Mouse (Mus musculus): ENCODE measurements around the gene Mad2l1bp. TPM values are rescaled to one million over a fixed set of nuclear protein-coding genes. Genes with fewer than 3 reads are reported as not detected.

Mad2l1bp gene
- total and polyA plus RNA-seq, 3 experiments = 9.7 to 19.3 (median 16.3) TPM

DNA sequence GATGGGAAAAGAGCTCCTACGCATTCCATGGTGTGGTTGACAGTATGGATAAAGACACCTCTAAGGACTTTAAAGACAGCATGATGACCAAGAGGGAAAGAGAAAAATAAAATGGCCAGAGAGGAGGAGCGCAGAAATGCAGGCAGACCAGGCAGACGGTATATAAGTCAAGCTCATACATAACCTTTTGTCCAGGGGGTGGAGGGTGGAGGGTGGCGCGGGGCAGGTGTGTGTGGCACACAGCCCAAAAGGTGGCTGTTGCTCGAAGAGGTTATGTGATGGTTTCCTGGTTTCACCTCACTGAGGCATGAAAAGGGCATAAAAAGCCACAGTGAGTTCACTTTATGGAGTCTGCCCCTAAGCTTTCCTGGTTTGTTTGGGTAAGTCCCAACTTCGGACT, 9.2 kb upstream of the Mad2l1bp start:
- no peak for DNase-seq (ENCODE audit: extremely low read depth)
- Histone ChIP-seq H3K27me3 (replicated peaks) (no peaks in the 10 kb centered on the region), H3K36me3 (replicated peaks in 1 of 2; ENCODE audit: control insufficient read depth in 1 of 2, insufficient read depth in 1 of 2, low read length in 1 of 2) (peaks cover 37 to 38% of the 10 kb centered on the region in 2 experiments), H3K4me1 (ENCODE audit: control insufficient read depth in 1 of 2, insufficient read depth in 2 of 2) (peaks cover 16 to 35% of the 10 kb centered on the region in 2 experiments), H3K4me2 (ENCODE audit: insufficient read depth, low read depth, poor library complexity, severe bottlenecking) (peak overlapping the region; percentile 52), H3K79me2 (replicated peaks; ENCODE audit: control insufficient read depth, extremely low read depth, insufficient read depth, poor library complexity, severe bottlenecking) (peaks cover 15% of the 10 kb centered on the region), H3K9ac (ENCODE audit: insufficient read depth, low read depth) (peak overlapping the region; percentile 97), H3K27ac (ENCODE audit: insufficient read depth, low read depth) (peak overlapping the region; percentile 98), H3K9me3 (replicated peaks; ENCODE audit: low read length) (no peaks in the 10 kb centered on the region), H3K4me3 (replicated peaks in 1 of 3; ENCODE audit: low read depth in 2 of 3, low read length in 2 of 3, poor library complexity in 1 of 3) (peak overlapping the region; percentile 51 to 94 (median 82))
- TF ChIP-seq TBP (conservative IDR thresholded peaks at IDR 0.05; ENCODE audit: low read depth, low read length) (no peak), MAZ (IDR thresholded peaks at IDR 0.05; ENCODE audit: low read depth, low read length) (no peak), GABPA (IDR thresholded peaks at IDR 0.05; ENCODE audit: insufficient replicate concordance, low read depth, low read length) (no peak), ETS1 (conservative IDR thresholded peaks at IDR 0.05; ENCODE audit: low read depth, low read length) (no peak), ELF1 (IDR thresholded peaks at IDR 0.05; ENCODE audit: low read depth, low read length) (no peak), E2F4 (IDR thresholded peaks at IDR 0.05; ENCODE audit: insufficient replicate concordance, low read depth, low read length) (no peak), SIN3A (IDR thresholded peaks at IDR 0.05; ENCODE audit: low read length) (no peak), JUND (conservative IDR thresholded peaks at IDR 0.05; ENCODE audit: low read depth, low read length) (no peak)
- in situ Hi-C loops (cut with MboI; ENCODE audit: low pct_ligation_motif_present, low pct_unique_long_range_greater_than_20kb, low sequenced_read_pairs) (no loop called here), dilution Hi-C loops (cut with MboI; ENCODE audit: extremely low pct_ligation_motif_present, extremely low pct_unique_long_range_greater_than_20kb, low sequenced_read_pairs) (no loop called here)

DNA sequence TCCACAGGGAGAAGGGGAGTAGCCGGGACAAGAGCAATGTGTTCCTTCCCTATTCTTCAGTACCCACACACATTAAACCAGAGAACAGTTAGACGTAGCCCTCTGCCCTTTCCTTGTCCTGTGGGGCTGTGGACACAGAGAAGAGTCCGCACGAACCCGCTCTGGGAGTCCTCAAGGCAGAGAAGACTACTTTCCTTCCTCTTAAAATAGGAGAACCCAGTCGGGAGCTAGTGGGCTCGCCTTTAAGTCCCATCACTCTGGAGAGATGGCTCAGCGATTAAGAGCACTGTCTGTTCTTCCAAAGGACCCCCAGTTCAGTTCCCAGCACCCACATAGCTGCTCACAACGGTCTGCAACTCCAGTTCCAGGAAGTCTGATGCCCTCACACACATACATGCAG, 8.4 kb upstream of the Mad2l1bp start:
- Histone ChIP-seq H3K4me3 (replicated peaks in 1 of 3; ENCODE audit: low read depth in 2 of 3, low read length in 2 of 3, poor library complexity in 1 of 3) (peak overlapping the region; percentile 67 to 94 (median 82)), H3K9ac (ENCODE audit: insufficient read depth, low read depth) (peak overlapping the region; percentile 97), H3K9me3 (replicated peaks; ENCODE audit: low read length) (no peaks in the 10 kb centered on the region), H3K36me3 (replicated peaks in 1 of 2; ENCODE audit: control insufficient read depth in 1 of 2, insufficient read depth in 1 of 2, low read length in 1 of 2) (peaks cover 29 to 30% of the 10 kb centered on the region in 2 experiments), H3K27ac (ENCODE audit: insufficient read depth, low read depth) (peak overlapping the region; percentile 98), H3K27me3 (replicated peaks) (no peaks in the 10 kb centered on the region), H3K4me1 (ENCODE audit: control insufficient read depth in 1 of 2, insufficient read depth in 2 of 2) (peaks cover 16 to 35% of the 10 kb centered on the region in 2 experiments), H3K4me2 (ENCODE audit: insufficient read depth, low read depth, poor library complexity, severe bottlenecking) (peak overlapping the region; percentile 52), H3K79me2 (replicated peaks; ENCODE audit: control insufficient read depth, extremely low read depth, insufficient read depth, poor library complexity, severe bottlenecking) (peaks cover 15% of the 10 kb centered on the region)
- no peak for TF ChIP-seq KAT2A (IDR thresholded peaks at IDR 0.05; ENCODE audit: insufficient replicate concordance, low read length)
- no peak for TF ChIP-seq EP300 (IDR thresholded peaks at IDR 0.05; ENCODE audit: low read length)
- TF ChIP-seq JUN (IDR thresholded peaks at IDR 0.05; ENCODE audit: insufficient read depth, low read depth, low read length) = no peak
- no peak for TF ChIP-seq USF1 (IDR thresholded peaks at IDR 0.05; ENCODE audit: low read depth, low read length)
- no peak for TF ChIP-seq NELFE (IDR thresholded peaks at IDR 0.05; ENCODE audit: low read depth, low read length)
- no peak for TF ChIP-seq MXI1 (IDR thresholded peaks at IDR 0.05; ENCODE audit: low read depth, low read length)
- no peak for TF ChIP-seq ZMIZ1 (IDR thresholded peaks at IDR 0.05; ENCODE audit: low read depth, low read length)
- TF ChIP-seq CHD2 (IDR thresholded peaks at IDR 0.05; ENCODE audit: low read length) = no peak
- TF ChIP-seq E2F4 (IDR thresholded peaks at IDR 0.05; ENCODE audit: insufficient replicate concordance, low read depth, low read length) = no peak
- TF ChIP-seq ETS1 (conservative IDR thresholded peaks at IDR 0.05; ENCODE audit: low read depth, low read length) = no peak
- no peak for TF ChIP-seq BHLHE40 (IDR thresholded peaks at IDR 0.05; ENCODE audit: low read depth, low read length)
- no peak for TF ChIP-seq TCF12 (IDR thresholded peaks at IDR 0.05; ENCODE audit: low read depth, low read length)
- no peak for DNase-seq (ENCODE audit: extremely low read depth)
- dilution Hi-C loops (cut with MboI; ENCODE audit: extremely low pct_ligation_motif_present, extremely low pct_unique_long_range_greater_than_20kb, low sequenced_read_pairs) = no loop called here
- in situ Hi-C loops (cut with MboI; ENCODE audit: low pct_ligation_motif_present, low pct_unique_long_range_greater_than_20kb, low sequenced_read_pairs) = no loop called here

All from CH12.LX (cell line).